Mouse (Mus musculus) myocyte (in vitro differentiated cells): ENCODE measurements around the gene Rpl27. TPM values are rescaled to one million over a fixed set of nuclear protein-coding genes. Genes with fewer than 3 reads are reported as not detected.

Experiments used
- H3K27me3 ChIP-seq: one replicate; pipeline ENCODE4 v1.6.1; 2011; ENCODE audit not compliant: control insufficient read depth, insufficient read depth, insufficient read length
- H3K36me3 ChIP-seq: one replicate; pipeline ENCODE4 v1.6.1; 2011; ENCODE audit not compliant: control insufficient read depth, insufficient read depth
- H3K4me2 ChIP-seq: one replicate; pipeline ENCODE4 v1.6.1; 2011; ENCODE audit warnings: low read depth, control low read depth
- H3K4me3 ChIP-seq: one replicate; pipeline ENCODE4 v1.5.1; 2011; ENCODE audit warnings: mild to moderate bottlenecking, control low read depth, moderate library complexity
- H3K79me2 ChIP-seq: one replicate; pipeline ENCODE4 v1.6.1; 2011; ENCODE audit not compliant: control insufficient read depth, insufficient read depth
- H3ac ChIP-seq: one replicate; pipeline ENCODE4 v1.6.1; 2011; ENCODE audit not compliant: control insufficient read depth, insufficient read length
- CEBPB ChIP-seq: IDR thresholded peaks from 2 replicates; pipeline ENCODE4 v1.6.1; 2011; ENCODE audit warnings: mild to moderate bottlenecking, moderate library complexity; ENCODE audit not compliant: poor library complexity, insufficient read depth, severe bottlenecking
- E2F4 ChIP-seq: IDR thresholded peaks from one replicate; pipeline ENCODE4 v1.6.1; 2011; ENCODE audit warnings: mild to moderate bottlenecking, control low read depth, moderate library complexity; ENCODE audit not compliant: insufficient read depth
- MAX ChIP-seq: IDR thresholded peaks from one replicate; pipeline ENCODE4 v1.6.1; 2011; ENCODE audit warnings: low read depth, mild to moderate bottlenecking, control low read depth
- MYOD1 ChIP-seq, 3 experiments: IDR thresholded peaks; one replicate each; pipeline ENCODE4 v1.6.1; 2011; ENCODE audit warnings: control low read depth in 2 of 3, low read depth in 2 of 3, mild to moderate bottlenecking in 2 of 3, moderate library complexity in 1 of 3; ENCODE audit not compliant: insufficient read length in 2 of 3, control insufficient read depth in 1 of 3
- MYOG ChIP-seq, 3 experiments: IDR thresholded peaks; one replicate each; pipeline ENCODE4 v1.6.1; 2011; ENCODE audit warnings: control low read depth in 2 of 3, low read depth in 2 of 3, mild to moderate bottlenecking in 2 of 3; ENCODE audit not compliant: insufficient read length in 2 of 3, control insufficient read depth in 1 of 3, insufficient read depth in 1 of 3
- POLR2A ChIP-seq: IDR thresholded peaks from one replicate; pipeline ENCODE4 v1.6.1; 2011; ENCODE audit warnings: low read depth, mild to moderate bottlenecking, control low read depth, moderate library complexity; ENCODE audit not compliant: insufficient read length
- POLR2AphosphoS2 ChIP-seq: IDR thresholded peaks from one replicate; pipeline ENCODE4 v1.6.1; 2011; ENCODE audit warnings: low read depth, control low read depth; ENCODE audit not compliant: insufficient read length
- REST ChIP-seq: IDR thresholded peaks from one replicate; pipeline ENCODE4 v1.6.1; 2011; ENCODE audit warnings: mild to moderate bottlenecking, control low read depth, moderate library complexity; ENCODE audit not compliant: insufficient read depth, insufficient read length
- SRF ChIP-seq: IDR thresholded peaks from one replicate; pipeline ENCODE4 v1.6.1; 2011; ENCODE audit warnings: low read depth; ENCODE audit not compliant: control insufficient read depth, insufficient read length
- TCF12 ChIP-seq: IDR thresholded peaks from one replicate; pipeline ENCODE4 v1.6.1; 2011; ENCODE audit warnings: mild to moderate bottlenecking, control low read depth; ENCODE audit not compliant: poor library complexity, insufficient read depth, severe bottlenecking
- TCF3 ChIP-seq: IDR thresholded peaks from one replicate; pipeline ENCODE4 v1.6.1; 2011; ENCODE audit warnings: low read depth, control low read depth; ENCODE audit not compliant: insufficient read length
- USF1 ChIP-seq: IDR thresholded peaks from one replicate; pipeline ENCODE4 v1.6.1; 2011; ENCODE audit warnings: low read depth, mild to moderate bottlenecking, control low read depth, moderate library complexity
- polyA plus RNA-seq: library from polyadenylated mRNA; unstranded; fragments of >200 nt; fragmentation: generic; extraction: Trizol; gene quantifications from one replicate; pipeline ENCODE4 v1.2.1, GENCODE M21; 2012; ENCODE audit warnings: missing spikeins

The Rpl27 gene
- polyA plus RNA-seq, 1 experiment: 2,022 TPM

GRCm38 (mm10) chr11:101458217-101458616 is 16.1 kb downstream of the Rpl27 start:
- Histone ChIP-seq H3K4me3 (no peak overlapping the region), H3ac (no peak overlapping the region), H3K27me3 (no peaks in the 10 kb centered on the region), H3K79me2 (peaks cover 3% of the 10 kb centered on the region), H3K36me3 (peaks cover 33% of the 10 kb centered on the region), H3K4me2 (no peak overlapping the region)
- TF ChIP-seq REST (no peak), MYOG (IDR thresholded peaks at IDR 0.05; ENCODE audit: control insufficient read depth in 1 of 3, insufficient read depth in 1 of 3, insufficient read length in 2 of 3, low read depth in 2 of 3) (no peak), E2F4 (no peak), CEBPB (no peak), POLR2AphosphoS2 (no peak), SRF (no peak), TCF3 (no peak), POLR2A (peak; percentile 17)

- Histone ChIP-seq H3ac (no peak overlapping the region), H3K4me2 (no peak overlapping the region), H3K79me2 (peaks cover 18% of the 10 kb centered on the region), H3K27me3 (no peaks in the 10 kb centered on the region), H3K4me3 (no peak overlapping the region), H3K36me3 (peaks cover 33% of the 10 kb centered on the region)
- peak; percentile 56 for TF ChIP-seq POLR2AphosphoS2
- TF ChIP-seq POLR2A: no peak
- no peak for TF ChIP-seq TCF3
Measured at GRCm38 (mm10) chr11:101459716-101460115, 17.6 kb downstream of the Rpl27 start.

- H3K36me3 ChIP-seq: peaks cover 33% of the 10 kb centered on the region
- H3ac ChIP-seq: no peak overlapping the region
- H3K79me2 ChIP-seq: peaks cover 20% of the 10 kb centered on the region
- H3K4me2 ChIP-seq: no peak overlapping the region
- H3K27me3 ChIP-seq: no peaks in the 10 kb centered on the region
- H3K4me3 ChIP-seq: no peak overlapping the region
- TF ChIP-seq MAX (no peak), MYOD1 (IDR thresholded peaks at IDR 0.05; ENCODE audit: control insufficient read depth in 1 of 3, insufficient read length in 2 of 3, low read depth in 2 of 3) (no peak), POLR2AphosphoS2 (no peak), SRF (no peak), TCF12 (no peak), USF1 (no peak), MYOG (IDR thresholded peaks at IDR 0.05; ENCODE audit: control insufficient read depth in 1 of 3, insufficient read depth in 1 of 3, insufficient read length in 2 of 3, low read depth in 2 of 3) (no peak), TCF3 (no peak), REST (no peak)
Measured at GRCm38 (mm10) chr11:101460321-101460720, 18.2 kb downstream of the Rpl27 start.

GRCm38 (mm10) chr11:101462141-101462540 is 20.0 kb downstream of the Rpl27 start:
- Histone ChIP-seq H3K36me3 (peaks cover 29% of the 10 kb centered on the region), H3ac (no peak overlapping the region), H3K79me2 (peaks cover 20% of the 10 kb centered on the region), H3K4me3 (no peak overlapping the region), H3K4me2 (no peak overlapping the region), H3K27me3 (no peaks in the 10 kb centered on the region)
- TF ChIP-seq SRF (no peak), REST (no peak), MYOG (IDR thresholded peaks at IDR 0.05; ENCODE audit: control insufficient read depth in 1 of 3, insufficient read depth in 1 of 3, insufficient read length in 2 of 3, low read depth in 2 of 3) (no peak), POLR2A (peak; percentile 16)

GRCm38 (mm10) chr11:101462583-101463440 is 20.7 kb downstream of the Rpl27 start:
- Histone ChIP-seq H3ac (no peak overlapping the region), H3K27me3 (no peaks in the 10 kb centered on the region), H3K79me2 (peaks cover 20% of the 10 kb centered on the region), H3K4me3 (no peak overlapping the region), H3K4me2 (no peak overlapping the region), H3K36me3 (peaks cover 24% of the 10 kb centered on the region)
- TF ChIP-seq MYOG (IDR thresholded peaks at IDR 0.05; ENCODE audit: control insufficient read depth in 1 of 3, insufficient read depth in 1 of 3, insufficient read length in 2 of 3, low read depth in 2 of 3) (no peak), POLR2AphosphoS2 (no peak), POLR2A (no peak), TCF12 (no peak), USF1 (no peak), E2F4 (no peak), REST (no peak), CEBPB (no peak), MYOD1 (IDR thresholded peaks at IDR 0.05; ENCODE audit: control insufficient read depth in 1 of 3, insufficient read length in 2 of 3, low read depth in 2 of 3) (no peak), MAX (no peak), SRF (no peak), TCF3 (no peak)
